In genomic region chr12:54876879-54877278, GRCm38 (mm10) we compare ENCODE assay signal across 12 mouse cellular contexts.
"Had no signal": no experiment of that assay in that cellular context is flagged by ENCODE, and none has a peak within 500 bp of the region (broad histone marks: within the 10 kb centered on the region; RNA-seq: fewer than 3 reads in every experiment).

No protein-coding gene starts in this region.

- H3K4me3 ChIP-seq: layer of hippocampus, adult 2 months; limb, embryonic 15.5 days; liver, embryonic 13.5 days; neural tube, embryonic 12.5 days had no signal

- H3K27ac ChIP-seq: layer of hippocampus, adult 2 months; limb, embryonic 15.5 days; liver, embryonic 13.5 days; neural tube, embryonic 12.5 days had no signal

- H3K9me3 ChIP-seq: limb, embryonic 15.5 days; liver, embryonic 13.5 days; neural tube, embryonic 12.5 days had no signal

- H3K27me3 ChIP-seq: limb, embryonic 15.5 days; liver, embryonic 13.5 days; neural tube, embryonic 12.5 days had no signal

- H3K4me2 ChIP-seq: limb, embryonic 15.5 days; liver, embryonic 13.5 days; neural tube, embryonic 12.5 days had no signal

- H3K36me3 ChIP-seq: limb, embryonic 15.5 days; liver, embryonic 13.5 days; neural tube, embryonic 12.5 days had no signal

- DNase-seq: kidney, adult 8-10 months; kidney, postnatal 10 days; liver, embryonic 13.5 days; lung, adult 18-20 months; lung, postnatal 36 days; midbrain, embryonic 14.5 days; retina, postnatal 1 day; thymus, postnatal 36 days had no signal

- H3K4me1 ChIP-seq: limb, embryonic 15.5 days; liver, embryonic 13.5 days; neural tube, embryonic 12.5 days had no signal

- H3K9ac ChIP-seq: limb, embryonic 15.5 days; liver, embryonic 13.5 days; neural tube, embryonic 12.5 days had no signal

- ATAC-seq: lung, postnatal 0 days had no signal
